Mouse (Mus musculus): ENCODE results near the gene Ppcs.

Ppcs gene

DNA sequence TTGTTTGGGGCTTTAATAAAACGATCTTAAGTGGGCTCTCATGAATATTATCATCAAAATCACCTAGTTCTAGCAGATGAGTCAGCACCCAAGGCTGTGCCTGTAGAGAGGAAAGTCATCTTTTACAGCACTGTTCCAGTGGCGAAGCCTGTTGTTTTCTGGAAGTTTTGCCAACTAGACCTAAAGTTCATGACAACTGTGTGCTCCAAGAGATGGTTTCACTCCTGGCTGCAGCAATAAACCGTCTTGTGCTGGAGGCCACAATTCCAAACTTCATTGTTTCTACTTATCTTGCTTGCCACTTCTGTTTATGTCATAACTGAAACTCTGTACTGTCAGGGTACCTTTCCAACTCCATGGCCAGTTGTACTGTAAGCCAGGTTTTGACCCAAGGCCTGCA is 5.0 kb downstream of the Ppcs start:
- DNase-seq: no peak

DNA sequence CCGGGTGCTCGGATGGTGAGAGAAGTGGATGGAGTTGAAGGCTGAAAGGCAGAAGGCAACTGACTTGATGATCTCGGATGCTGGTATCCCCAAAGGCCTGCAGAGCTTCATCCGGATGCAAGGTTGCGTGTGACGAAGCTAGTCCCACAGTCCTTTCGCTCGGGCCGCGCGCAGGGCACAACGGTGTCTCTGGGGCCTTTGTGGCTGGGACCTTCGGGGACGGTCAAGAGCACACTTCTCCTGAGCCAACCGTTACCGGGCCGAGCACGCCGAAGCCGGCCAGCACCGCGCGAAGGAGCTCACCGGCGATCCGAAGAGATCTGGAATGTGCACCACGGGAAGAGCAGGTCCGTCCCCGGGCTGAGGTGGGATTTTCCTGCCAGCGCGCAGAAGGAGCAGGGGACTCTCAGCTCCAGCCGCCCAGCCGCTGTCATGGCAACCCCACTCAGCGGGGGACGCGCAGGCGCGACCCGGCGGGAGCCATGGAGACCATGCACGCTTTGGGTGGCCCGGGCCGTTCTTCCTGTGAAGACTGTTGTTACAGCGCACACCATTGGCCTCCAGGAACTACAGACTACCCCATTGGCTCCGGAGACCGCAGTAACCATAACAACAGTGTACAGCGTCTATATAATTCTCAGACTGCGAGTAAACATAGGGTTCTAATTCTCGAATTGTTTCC is 7.0 kb downstream of the Ppcs start, which contains the start of gene Ccdc30:
TSS of gene Ccdc30 (minus strand) at position 450 of the 682 bp plus-strand sequence.
- peak; percentile 85 to 87 for DNase-seq

DNA sequence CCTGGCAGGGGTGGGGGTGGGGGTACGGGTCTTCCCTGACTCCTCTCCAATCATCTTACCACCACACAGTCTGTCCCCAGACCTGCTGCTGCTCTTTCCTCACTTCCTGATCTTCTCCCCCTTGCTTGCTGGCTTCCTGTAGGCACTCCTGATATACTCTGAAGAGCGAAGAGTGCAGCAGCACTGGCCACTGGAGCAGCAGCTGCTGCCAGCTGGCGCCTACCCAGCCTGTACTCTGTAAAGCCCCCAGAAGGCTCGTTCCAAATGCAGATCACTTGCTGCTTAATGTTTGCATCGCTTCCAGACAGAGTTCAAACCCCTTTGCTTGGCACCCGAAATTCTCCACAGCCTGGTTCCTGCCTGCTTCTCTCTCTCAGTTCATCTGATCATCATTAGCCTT is 9.4 kb downstream of the Ppcs start:
- no peak for DNase-seq

DNA sequence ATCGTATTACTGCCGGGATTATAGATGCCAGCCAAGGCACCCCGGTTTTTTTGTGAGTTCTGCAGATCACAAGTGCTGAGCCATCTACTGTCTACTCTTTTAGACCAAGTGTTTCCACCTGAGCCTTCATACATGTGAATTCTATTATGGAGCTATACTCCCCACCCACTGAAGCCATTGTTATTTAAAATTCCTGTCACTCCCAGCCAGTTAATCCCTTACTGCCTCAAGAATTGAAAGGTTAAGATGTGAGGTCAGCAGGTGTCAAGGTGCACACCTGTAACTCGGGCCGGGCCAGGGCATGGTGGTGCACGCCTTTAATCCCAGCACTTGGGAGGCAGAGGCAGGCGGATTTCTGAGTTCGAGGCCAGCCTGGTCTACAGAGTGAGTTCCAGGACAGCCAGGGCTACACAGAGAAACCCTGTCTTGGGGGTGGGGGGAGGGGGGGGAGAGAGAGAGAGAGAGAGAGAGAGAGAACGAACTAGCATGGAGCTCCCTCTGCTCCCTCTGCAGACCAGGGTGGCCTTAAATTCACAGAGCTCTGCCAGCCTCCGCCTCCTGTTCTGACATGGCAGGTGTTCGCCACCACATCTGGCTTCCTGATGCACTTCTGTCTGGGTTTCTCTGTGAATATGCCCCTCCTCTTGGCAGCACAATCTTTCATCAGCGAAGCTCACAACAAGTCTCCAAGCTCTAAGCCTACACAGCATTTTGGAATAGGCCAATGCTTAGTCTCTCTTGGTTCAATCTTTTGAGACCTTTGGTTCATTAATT is 10.2 kb downstream of the Ppcs start:
- DNase-seq: no peak

DNA sequence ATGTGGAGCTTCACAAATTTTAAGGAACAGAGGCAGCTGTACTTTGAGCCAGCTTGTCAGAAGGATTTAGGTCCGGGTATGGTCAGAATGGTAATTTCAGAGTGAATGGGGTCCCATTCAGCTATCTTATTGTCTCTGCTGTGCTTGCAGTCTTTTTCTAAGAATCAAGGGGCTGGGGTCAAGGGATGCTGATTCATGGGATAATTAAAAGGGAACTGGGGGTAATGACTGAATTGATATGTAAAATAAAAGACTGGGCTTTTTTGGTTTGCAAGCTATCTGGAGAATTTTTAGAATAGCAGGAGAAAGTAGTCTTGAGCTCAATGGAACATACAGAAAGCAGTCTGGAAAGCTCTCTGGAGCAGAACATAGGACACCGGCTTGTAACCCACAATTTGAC is 18.8 kb downstream of the Ppcs start:
- no peak for DNase-seq

DNA sequence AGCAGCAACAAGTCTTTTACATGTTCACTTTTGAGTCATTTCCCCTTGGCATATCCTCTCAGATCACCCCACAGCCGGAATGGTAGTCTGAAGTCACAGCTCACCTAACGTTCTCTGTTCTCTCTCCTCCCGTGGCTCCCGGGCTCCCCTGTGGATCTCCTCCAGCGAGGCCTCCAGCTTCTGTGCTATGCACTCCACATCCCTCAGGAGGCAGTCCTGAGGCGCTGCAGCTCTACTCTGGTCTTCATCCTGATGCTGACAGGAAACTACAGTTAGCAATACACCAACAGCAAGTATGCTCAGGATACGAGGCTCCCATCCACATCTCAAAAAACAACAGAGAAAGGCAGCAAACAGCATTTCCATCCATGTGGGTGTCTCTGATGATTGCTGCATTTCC is 21.3 kb downstream of the Ppcs start:
- no peak for DNase-seq

DNA sequence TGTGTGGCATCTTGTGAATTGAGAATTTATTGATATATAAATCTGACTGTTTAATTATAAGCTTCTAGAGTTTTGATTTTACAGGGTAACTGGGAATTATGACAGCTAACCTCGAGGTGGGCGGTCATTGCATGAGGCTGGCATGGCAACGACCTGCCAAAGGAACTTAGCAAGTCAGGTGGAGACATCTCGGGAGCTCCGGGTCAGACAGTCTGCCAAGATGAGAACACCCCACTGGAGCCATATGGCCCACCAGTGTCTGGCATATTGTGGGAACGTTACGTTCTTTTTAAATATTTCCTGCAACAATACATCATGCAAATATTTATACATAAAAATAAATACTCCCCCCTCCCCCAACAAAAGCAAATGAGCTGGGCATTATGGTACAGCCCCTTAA is 23.5 kb downstream of the Ppcs start:
- DNase-seq: no peak

DNA sequence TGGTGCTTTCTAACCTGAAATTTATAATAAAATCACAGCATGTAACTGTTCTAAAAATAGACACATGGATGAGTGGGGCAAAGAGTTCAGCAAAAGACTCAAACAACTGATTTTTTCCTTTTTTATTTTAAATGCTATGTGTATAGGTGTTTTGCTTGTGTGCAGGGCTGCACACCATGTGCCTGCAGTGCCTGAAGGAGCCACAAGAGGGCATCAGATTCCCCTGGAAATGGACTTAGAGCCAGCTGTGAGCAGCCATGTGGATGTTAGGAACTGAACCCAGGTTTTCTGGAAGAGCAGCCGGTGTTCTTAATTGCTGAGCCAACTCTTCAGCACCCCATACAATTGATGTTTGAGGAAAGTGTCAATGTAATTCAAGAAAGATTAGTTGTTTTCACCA is 31.9 kb downstream of the Ppcs start:
- DNase-seq: peak; percentile 35 to 37

DNA sequence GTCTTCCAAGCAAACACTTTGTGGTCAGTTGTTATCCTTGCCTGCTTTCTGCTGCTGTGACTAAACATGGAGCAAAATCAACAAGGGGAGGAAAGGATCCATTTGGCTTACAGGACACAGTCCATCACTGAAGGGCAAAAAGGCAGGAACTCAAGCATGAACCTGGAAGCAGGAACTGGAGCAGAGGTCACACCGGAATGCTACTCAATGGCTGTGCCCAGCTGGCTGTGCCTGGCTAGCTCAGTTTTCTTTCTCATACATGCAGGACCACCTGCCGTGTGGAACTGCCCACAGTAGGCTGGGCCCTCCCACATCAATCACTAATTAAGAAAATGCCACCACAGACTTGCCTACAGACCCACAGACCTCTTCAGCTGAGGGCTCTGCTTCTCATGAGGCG is 33.0 kb downstream of the Ppcs start:
- DNase-seq: no peak

DNA sequence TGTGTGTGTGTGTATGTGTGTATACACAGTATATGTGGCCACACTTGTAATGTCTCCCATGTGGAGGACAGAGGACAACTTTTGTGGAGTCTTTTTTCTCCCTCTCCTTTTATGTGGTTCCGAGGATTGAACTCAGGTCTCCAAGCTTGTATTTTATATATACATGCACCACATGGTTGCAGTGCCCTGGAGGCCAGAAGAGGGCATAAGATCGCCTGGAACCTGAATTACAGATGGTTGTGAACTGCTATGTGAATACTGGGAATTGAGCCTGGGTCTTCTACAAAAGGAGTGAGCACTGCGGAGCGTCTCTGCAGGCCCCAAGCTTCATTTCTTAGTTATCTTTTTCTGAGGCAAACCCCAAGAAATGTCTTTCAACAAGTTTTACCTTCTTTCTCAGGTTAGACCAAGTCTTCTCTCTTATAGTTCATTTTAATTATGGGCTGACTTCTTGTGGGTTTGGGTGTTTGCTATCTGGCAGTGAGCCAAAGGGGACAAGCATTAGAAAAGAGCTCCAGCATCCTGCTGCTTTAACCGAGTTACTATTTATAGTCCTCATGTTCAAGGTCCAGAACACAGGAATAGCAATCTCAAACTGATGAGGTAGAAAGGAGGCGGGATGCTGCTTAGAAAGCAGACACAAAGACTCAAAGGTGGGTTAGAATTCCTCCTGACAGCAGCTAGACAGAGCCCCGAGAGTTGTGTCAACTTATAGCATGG is 40.6 kb downstream of the Ppcs start:
- no peak for DNase-seq

DNA sequence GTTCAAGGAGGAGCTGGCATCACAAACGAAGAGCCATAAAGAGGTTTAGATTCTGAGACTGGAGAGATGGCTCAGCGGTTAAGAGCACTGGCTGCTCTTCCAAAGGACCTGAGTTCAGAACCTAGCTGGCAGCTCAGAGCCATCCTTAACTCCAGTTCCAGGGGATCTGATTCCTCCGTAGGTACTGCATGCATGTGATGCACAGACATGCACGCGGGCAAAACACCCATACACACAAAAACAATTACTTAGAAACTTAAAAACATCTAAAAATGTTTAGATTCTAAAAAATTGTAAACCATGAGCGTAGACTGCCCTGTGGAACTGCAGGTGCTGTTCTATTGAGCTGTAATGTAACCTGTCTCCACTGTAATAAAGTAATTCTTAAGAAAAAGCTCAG is 52.8 kb downstream of the Ppcs start:
- no peak for DNase-seq
